Mouse (Mus musculus) limb, embryonic 13.5 days (tissue): ENCODE data around the gene Specc1. TPM values are rescaled to one million over a fixed set of nuclear protein-coding genes. Genes with fewer than 3 reads are reported as not detected.

ENCODE experiments used
- ATAC-seq: fragments of 200-750 bp; cut with Nextera tagmentation; 2 replicates; pipeline ENCODE4 v1.8.0; 2017; ENCODE audit warnings: low read depth, moderate number of reproducible peaks, moderate TSS enrichment; ENCODE audit not compliant: low FRiP score
- H3K27ac ChIP-seq: fragments of 300-500 bp; sonication (generic); 2 replicates; pipeline ENCODE4 v1.5.1; 2015; ENCODE audit warnings: inconsistent platforms, mild to moderate bottlenecking, moderate library complexity
- H3K27me3 ChIP-seq: fragments of 300-500 bp; sonication (generic); 2 replicates; pipeline ENCODE4 v1.6.1; 2015; ENCODE audit warnings: mild to moderate bottlenecking, inconsistent platforms
- H3K36me3 ChIP-seq: fragments of 300-500 bp; sonication (generic); 2 replicates; pipeline ENCODE4 v1.6.1; 2015; ENCODE audit warnings: inconsistent platforms, mild to moderate bottlenecking, moderate library complexity
- H3K4me1 ChIP-seq: fragments of 300-500 bp; sonication (generic); 2 replicates; pipeline ENCODE4 v1.6.1; 2015; ENCODE audit warnings: inconsistent platforms
- H3K4me2 ChIP-seq: fragments of 300-500 bp; sonication (generic); replicated peaks from 2 replicates; pipeline ENCODE4 v1.6.1; 2015; ENCODE audit warnings: inconsistent platforms, mild to moderate bottlenecking, moderate library complexity
- H3K4me3 ChIP-seq: fragments of 300-500 bp; sonication (generic); 2 replicates; pipeline ENCODE4 v1.5.1; 2015; ENCODE audit warnings: moderate library complexity, mild to moderate bottlenecking, inconsistent platforms
- H3K9ac ChIP-seq: fragments of 300-500 bp; sonication (generic); 2 replicates; pipeline ENCODE4 v1.6.1; 2015; ENCODE audit warnings: mild to moderate bottlenecking, inconsistent platforms
- H3K9me3 ChIP-seq: fragments of 300-500 bp; sonication (generic); 2 replicates; pipeline ENCODE4 v1.6.1; 2016; ENCODE audit warnings: inconsistent platforms
- WGBS: fragments of 180-500 bp; shearing (Covaris S2); methylation state at CpG from one replicate; pipeline ENCODE4 v1.1.7; 2015; 5-methylcytosine and 5-hydroxymethylcytosine counted together
- polyA plus RNA-seq: library from polyadenylated mRNA; unstranded; fragments of >200 nt; fragmentation: Nextera tagmentation; extraction: Ambion mirVana; gene quantifications from 2 replicates; pipeline ENCODE4 v1.2.1, GENCODE M21; 2015

Specc1 gene
- polyA plus RNA-seq, 1 experiment from 2014 or later = 12.3 TPM

DNA sequence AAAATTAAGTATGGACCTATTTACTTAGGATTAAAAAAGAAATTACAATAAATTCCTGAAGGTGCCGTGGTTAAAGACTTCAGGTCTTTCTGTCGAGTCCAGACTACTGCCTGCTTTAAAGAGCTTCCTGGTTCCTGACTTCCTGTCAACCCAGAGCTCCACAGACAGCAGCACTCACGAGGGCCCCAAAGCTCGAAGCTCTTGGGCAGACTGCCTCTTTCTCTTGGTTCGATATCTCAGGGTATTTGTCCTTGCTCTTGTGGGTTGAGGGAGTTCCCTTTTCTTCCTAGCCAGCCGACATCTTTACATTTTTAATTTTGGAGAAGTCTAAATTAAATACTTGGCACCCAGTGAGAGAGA is 48.3 kb downstream of the Specc1 start:
- peaks cover 22% of the 10 kb centered on the region for H3K4me1 ChIP-seq
- no peaks in the 10 kb centered on the region for H3K36me3 ChIP-seq
- H3K9ac ChIP-seq = no peak overlapping the region
- WGBS = 38% methylated on average over 6 of the region's 6 CpGs
- ATAC-seq = no peak
- H3K27me3 ChIP-seq = no peaks in the 10 kb centered on the region
- H3K27ac ChIP-seq = peak overlapping the region; percentile 70; the same call in 1 of the 2 replicates
- H3K9me3 ChIP-seq = no peaks in the 10 kb centered on the region
- H3K4me3 ChIP-seq = no peak overlapping the region
- no peak overlapping the region for H3K4me2 ChIP-seq

DNA sequence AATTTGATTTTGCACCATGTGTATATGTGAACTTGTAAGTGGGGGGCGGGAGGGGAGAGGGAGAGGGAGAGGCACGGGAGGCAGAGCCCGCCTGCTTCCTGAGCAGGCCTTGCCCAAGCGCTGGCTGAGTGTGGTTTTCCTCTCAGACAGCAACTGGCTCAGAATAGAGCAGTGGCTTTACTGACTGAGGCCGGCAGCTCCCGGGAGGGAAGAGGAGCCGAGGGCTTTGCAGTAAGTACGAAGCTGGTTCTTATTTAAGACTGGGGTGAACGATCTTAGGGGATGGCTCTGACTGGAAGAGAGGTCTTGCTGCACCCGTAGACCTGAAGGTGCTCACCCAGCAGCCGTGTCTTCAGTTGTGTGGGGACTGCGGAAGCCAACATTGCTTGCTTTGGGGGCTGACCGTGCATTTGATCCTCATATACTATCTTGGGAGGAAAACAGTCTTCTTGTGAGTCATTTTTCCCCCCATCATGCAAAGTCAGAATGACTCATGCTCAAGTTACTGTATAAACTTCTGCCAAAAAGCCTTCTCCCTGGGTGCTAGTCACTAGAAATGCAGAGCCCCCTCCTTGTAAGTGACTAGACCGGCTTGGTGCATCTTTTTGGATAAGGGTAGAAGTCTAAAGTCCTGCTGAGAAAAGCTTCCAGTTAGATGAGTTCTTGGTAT is 48.8 kb downstream of the Specc1 start:
- Histone ChIP-seq H3K27ac (peak overlapping the region; percentile 70), H3K4me1 (peaks cover 22% of the 10 kb centered on the region), H3K36me3 (no peaks in the 10 kb centered on the region), H3K9ac (no peak overlapping the region), H3K27me3 (no peaks in the 10 kb centered on the region), H3K4me2 (peak overlapping the region; percentile 30), H3K9me3 (no peaks in the 10 kb centered on the region), H3K4me3 (no peak overlapping the region)
- 37% methylated on average over 14 of the region's 14 CpGs for WGBS
- peak; percentile 28; the same call in 1 of the 2 replicates for ATAC-seq

DNA sequence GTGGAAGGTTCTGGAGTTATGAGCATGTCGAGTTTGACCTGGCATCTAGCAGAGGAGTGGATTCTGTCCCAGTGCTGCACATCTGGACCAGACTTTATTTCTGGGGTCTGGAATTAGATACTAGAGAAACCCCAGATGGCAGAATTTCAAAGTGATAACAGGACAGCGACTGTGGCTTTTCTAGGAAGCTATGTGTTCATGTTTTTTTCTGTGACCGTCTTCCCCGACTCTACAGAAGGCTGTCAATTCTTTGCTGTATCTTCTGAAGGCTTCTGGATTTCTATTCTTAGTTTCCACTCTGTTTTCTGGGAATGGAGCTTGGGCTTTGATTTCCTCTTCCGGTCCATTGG is 49.3 kb downstream of the Specc1 start:
- WGBS = 73% methylated on average over 5 of the region's 5 CpGs
- H3K27me3 ChIP-seq = no peaks in the 10 kb centered on the region
- no peaks in the 10 kb centered on the region for H3K36me3 ChIP-seq
- no peak for ATAC-seq
- H3K4me3 ChIP-seq = no peak overlapping the region
- no peaks in the 10 kb centered on the region for H3K9me3 ChIP-seq
- no peak overlapping the region for H3K9ac ChIP-seq
- no peak overlapping the region for H3K27ac ChIP-seq
- peak overlapping the region; percentile 30; the same call in 1 of the 2 replicates for H3K4me2 ChIP-seq
- peaks cover 22% of the 10 kb centered on the region for H3K4me1 ChIP-seq

DNA sequence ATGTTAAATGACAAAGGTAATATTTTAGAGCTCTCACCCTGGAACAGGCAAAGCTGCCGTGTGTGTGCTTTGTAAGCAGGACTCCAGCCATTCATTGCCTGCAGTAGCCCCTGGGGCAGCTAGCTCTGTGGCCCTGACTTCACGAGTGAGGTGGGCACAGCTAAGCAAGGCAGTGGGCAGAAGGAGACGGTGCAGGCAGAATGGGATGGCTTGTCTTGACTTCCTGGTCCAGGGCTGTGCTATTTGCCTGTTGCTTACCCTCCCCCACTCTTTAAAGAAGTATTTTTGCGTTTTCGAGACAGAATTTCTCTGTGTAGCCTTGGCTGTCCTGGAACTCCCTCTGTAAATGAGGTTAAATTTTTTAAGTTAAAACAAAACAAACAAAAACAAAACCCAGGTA is 50.1 kb downstream of the Specc1 start:
- no peak for ATAC-seq
- Histone ChIP-seq H3K4me3 (no peak overlapping the region), H3K4me1 (peaks cover 22% of the 10 kb centered on the region), H3K27ac (no peak overlapping the region), H3K27me3 (no peaks in the 10 kb centered on the region), H3K9me3 (no peaks in the 10 kb centered on the region), H3K36me3 (no peaks in the 10 kb centered on the region), H3K9ac (no peak overlapping the region), H3K4me2 (no peak overlapping the region)
- 53% methylated on average over 5 of the region's 5 CpGs for WGBS

DNA sequence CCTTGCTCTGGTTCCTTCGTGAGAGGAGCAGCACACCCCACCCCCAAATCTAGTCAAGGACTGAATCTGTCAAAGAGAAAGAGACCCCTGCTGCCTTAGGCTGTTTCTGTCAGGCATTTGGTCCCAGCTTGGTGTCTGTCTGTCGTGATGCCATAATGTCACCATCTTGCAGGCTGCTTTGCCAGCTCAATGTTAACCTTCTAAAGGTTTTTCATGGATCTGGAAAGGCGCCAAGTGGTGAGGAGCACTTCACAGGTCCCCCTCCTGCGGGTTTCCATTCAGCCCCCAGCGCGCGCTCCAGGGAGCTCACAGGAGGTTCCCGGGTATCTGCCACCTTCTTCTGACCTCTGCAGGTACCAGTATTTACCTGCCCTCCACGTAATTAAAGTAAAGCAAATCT is 51.4 kb downstream of the Specc1 start:
- Histone ChIP-seq H3K4me3 (no peak overlapping the region), H3K9me3 (no peaks in the 10 kb centered on the region), H3K27ac (no peak overlapping the region), H3K27me3 (no peaks in the 10 kb centered on the region), H3K4me1 (peaks cover 22% of the 10 kb centered on the region), H3K9ac (no peak overlapping the region), H3K36me3 (no peaks in the 10 kb centered on the region), H3K4me2 (no peak overlapping the region)
- no peak for ATAC-seq
- WGBS = 36% methylated on average over 9 of the region's 9 CpGs

DNA sequence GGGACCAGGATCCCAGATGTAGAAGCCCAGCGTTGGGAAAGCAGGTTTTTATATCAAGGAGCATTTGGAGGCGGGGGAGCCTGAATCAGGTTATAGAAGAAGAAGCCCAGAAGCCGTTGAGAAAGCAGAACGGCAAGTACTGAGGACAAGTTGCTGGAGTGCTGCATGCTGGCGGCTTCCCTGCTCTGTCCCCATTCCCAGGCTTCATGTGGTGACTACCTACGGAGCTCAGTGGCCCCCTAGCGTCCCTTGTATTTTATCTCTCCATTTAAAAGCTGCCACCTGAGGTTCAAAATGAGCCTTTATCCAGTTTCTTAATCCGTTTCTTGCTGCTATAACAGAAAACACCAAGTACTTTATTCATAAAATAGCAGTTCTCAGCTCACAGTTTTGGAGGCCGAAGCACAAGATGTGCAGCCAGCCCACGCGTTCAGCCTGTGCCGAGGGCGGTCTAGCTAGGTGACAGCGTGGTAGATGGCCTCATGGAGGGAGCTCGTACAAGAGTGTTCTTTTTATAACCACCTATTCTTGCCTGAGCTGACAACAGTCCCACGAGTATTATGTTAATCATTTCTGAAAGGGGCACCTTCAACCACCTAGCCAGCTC is 54.2 kb downstream of the Specc1 start:
- no peaks in the 10 kb centered on the region for H3K9me3 ChIP-seq
- H3K27me3 ChIP-seq = no peaks in the 10 kb centered on the region
- 69% methylated on average over 16 of the region's 16 CpGs for WGBS
- ATAC-seq = no peak
- H3K27ac ChIP-seq = no peak overlapping the region
- H3K4me3 ChIP-seq = no peak overlapping the region
- no peak overlapping the region for H3K9ac ChIP-seq
- H3K36me3 ChIP-seq = no peaks in the 10 kb centered on the region
- no peak overlapping the region for H3K4me2 ChIP-seq
- H3K4me1 ChIP-seq = peaks cover 13% of the 10 kb centered on the region

DNA sequence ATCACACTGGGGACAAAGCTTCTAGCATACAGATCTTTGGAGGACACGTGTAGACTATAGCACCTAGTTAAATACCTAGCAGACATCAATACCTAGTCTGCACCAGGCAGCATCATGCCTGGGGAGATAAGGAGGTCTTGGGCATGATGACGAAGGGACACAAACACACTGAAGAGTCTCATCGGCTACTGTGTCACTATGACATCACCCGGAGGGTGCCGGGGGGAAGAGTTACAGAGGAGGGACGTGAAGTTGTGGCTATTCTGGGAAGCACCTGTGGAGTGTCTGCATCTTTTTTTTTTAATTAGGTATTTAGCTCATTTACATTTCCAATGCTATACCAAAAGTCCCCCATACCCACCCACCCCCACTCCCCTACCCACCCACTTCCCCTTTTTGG is 55.5 kb downstream of the Specc1 start:
- 91% methylated on average over 6 of the region's 6 CpGs for WGBS
- Histone ChIP-seq H3K4me3 (no peak overlapping the region), H3K27me3 (no peaks in the 10 kb centered on the region), H3K9me3 (no peaks in the 10 kb centered on the region), H3K4me2 (no peak overlapping the region), H3K27ac (no peak overlapping the region), H3K36me3 (no peaks in the 10 kb centered on the region), H3K9ac (no peak overlapping the region), H3K4me1 (peaks cover 3% of the 10 kb centered on the region; the same call in 1 of the 2 replicates)
- ATAC-seq = no peak

DNA sequence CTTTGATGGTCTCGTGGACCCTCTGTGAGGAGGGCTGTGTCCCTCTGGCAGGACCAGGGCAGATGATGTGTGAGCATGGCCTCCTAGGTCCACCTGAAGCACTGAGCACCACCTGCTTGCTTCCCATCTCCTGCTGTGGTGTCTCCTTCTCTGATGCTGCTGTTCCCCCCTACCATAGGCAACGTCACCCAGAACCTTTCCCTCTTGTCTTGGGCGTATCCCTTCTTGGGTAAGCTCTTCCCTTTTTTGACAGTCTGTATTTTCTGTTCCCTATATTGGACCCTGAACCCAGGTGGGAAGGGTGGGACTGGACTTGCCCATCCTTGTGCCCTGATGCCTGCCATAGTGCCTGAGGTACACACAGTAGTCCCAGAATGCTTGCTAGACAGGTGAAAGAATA is 56.9 kb downstream of the Specc1 start:
- WGBS = 87% methylated on average over 3 of the region's 3 CpGs
- Histone ChIP-seq H3K9me3 (no peaks in the 10 kb centered on the region), H3K4me2 (no peak overlapping the region), H3K27me3 (no peaks in the 10 kb centered on the region), H3K4me1 (peaks cover 5% of the 10 kb centered on the region; the same call in 1 of the 2 replicates), H3K36me3 (no peaks in the 10 kb centered on the region), H3K27ac (no peak overlapping the region), H3K4me3 (no peak overlapping the region), H3K9ac (no peak overlapping the region)
- no peak for ATAC-seq

DNA sequence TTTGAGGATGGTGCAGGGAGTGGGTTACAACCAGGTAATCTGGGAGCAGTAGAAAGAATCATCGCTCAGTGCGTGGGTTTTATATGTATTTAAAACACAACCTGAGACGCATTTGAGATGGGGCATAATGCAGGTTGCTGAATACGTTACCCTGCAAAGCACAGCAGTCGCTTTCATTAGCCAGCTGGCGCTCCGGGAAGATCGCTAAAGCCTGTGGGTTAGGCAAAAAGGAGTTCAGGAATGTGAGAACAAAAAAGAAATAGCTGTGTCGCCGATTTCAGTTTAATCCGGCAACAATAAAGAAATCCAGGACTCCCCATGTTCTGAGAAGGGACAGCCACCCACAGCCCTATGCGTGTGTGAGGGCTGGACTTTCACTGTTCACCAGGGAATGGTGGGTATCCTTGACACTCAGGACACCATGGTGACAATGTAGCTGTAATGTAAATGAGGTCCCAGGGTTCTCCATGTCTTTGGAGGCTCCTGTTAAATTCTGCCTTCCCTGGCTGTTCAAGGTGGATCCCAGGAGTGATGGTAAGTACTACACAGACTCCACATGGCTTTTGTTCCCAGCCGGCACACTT is 58.6 kb downstream of the Specc1 start:
- H3K9ac ChIP-seq = no peak overlapping the region
- no peak overlapping the region for H3K4me2 ChIP-seq
- H3K36me3 ChIP-seq = no peaks in the 10 kb centered on the region
- H3K9me3 ChIP-seq = no peaks in the 10 kb centered on the region
- no peaks in the 10 kb centered on the region for H3K27me3 ChIP-seq
- ATAC-seq = no peak
- H3K4me3 ChIP-seq = no peak overlapping the region
- no peak overlapping the region for H3K27ac ChIP-seq
- 46% methylated on average over 13 of the region's 13 CpGs for WGBS
- H3K4me1 ChIP-seq = peaks cover 6% of the 10 kb centered on the region; the same call in 1 of the 2 replicates

DNA sequence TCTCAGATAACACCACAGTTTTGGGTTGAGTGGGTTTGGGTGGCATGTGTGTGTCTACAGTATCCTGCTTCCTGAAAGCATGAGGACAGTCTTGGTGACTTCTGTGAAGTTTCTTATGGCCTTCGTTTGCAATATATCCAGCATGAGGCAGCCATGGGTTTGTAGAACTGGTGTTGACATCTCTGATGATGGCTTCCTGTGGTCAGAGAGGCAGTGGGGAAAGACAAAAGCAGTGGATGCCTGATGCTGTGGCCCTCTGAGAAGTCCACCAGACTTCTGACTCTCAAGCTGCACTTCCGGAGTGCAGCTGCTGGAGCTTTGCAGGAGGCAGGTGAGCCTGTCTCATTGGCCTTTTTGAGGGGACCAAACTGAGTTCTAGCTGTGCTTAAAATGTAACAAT is 60.4 kb downstream of the Specc1 start:
- H3K4me3 ChIP-seq = no peak overlapping the region
- WGBS = 61% methylated on average over 2 of the region's 2 CpGs
- no peak for ATAC-seq
- H3K27ac ChIP-seq = no peak overlapping the region
- no peaks in the 10 kb centered on the region for H3K9me3 ChIP-seq
- H3K9ac ChIP-seq = no peak overlapping the region
- H3K36me3 ChIP-seq = no peaks in the 10 kb centered on the region
- no peak overlapping the region for H3K4me2 ChIP-seq
- no peaks in the 10 kb centered on the region for H3K27me3 ChIP-seq
- H3K4me1 ChIP-seq = peaks cover 6% of the 10 kb centered on the region; the same call in 1 of the 2 replicates

DNA sequence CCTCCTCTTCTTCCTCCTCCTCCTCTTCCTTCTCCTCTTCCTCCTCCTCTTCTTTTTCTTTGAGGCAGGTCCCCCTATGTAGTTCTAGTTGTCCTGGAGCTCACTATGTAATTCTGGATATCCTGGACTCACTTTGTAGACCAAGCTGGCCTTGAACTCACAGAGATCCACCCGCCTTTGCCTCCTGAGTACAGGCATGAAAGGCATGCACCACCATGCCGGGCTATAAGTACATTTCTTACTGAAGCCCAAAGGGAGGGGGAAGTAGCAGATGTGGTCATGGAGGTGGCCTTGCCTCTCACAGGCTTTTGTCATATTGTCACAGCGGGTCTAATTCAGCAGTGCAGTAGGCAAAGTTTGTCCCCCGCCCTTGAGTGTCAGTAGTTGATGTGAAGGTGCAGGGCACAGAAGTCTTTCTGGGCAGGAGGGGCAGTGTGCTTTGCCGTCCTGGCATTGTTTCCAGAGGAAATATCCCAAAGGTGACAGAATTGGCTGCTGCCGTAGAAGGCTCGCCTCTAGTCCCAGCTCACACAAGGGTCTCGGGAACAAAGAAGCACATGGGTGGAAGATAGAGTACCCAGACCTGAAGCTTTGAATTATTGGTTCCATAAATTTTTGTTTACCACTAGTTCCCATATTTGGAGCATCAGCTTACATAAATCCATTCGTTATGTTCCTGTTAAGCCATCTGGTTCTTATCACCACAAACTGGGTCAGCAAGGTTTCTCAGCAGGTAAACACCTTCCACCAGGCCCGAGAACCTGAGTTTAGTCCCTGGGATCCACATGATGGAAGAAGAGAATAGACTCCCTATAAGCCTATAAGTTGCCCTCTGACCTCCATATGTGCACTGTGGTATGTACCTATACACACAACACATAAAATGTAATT is 62.0 kb downstream of the Specc1 start:
- Histone ChIP-seq H3K36me3 (no peaks in the 10 kb centered on the region), H3K9me3 (no peaks in the 10 kb centered on the region), H3K4me1 (peaks cover 11% of the 10 kb centered on the region), H3K27me3 (no peaks in the 10 kb centered on the region), H3K4me3 (no peak overlapping the region), H3K4me2 (no peak overlapping the region), H3K27ac (no peak overlapping the region), H3K9ac (no peak overlapping the region)
- whole genome bisulfite sequencing = 56% methylated on average over 10 of the region's 10 CpGs
- ATAC-seq = no peak

DNA sequence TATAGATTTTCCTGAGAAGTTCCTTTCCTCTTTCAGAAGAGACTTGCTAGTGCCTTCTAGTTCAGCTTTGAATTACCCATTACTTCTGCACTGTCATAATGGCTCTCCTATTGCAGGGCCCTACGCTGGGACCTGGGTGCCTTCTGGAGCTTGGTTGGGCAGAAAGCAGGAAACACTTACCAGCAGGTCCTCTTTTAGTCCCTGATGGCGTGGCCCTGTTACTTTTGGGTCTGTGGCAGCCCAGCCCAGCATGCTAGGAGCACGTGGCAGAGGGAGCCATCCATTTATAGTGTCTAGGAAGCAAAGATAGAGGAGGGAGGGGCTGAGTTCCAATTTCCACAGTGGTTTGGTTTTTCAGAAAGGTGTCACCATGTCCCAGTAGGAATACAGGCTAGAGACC is 63.3 kb downstream of the Specc1 start:
- no peak overlapping the region for H3K4me3 ChIP-seq
- no peaks in the 10 kb centered on the region for H3K27me3 ChIP-seq
- no peak overlapping the region for H3K27ac ChIP-seq
- no peak overlapping the region for H3K4me2 ChIP-seq
- no peaks in the 10 kb centered on the region for H3K36me3 ChIP-seq
- 68% methylated on average over 3 of the region's 3 CpGs for WGBS
- no peak for ATAC-seq
- H3K4me1 ChIP-seq = peaks cover 21% of the 10 kb centered on the region
- H3K9ac ChIP-seq = no peak overlapping the region
- no peaks in the 10 kb centered on the region for H3K9me3 ChIP-seq
